In genomic region chr6:99927933-99928555, GRCm38 (mm10) we compare ENCODE assay signal across 16 mouse cellular contexts.
DNase-seq lines count a peak whose midpoint lies in the region; ATAC-seq lines count a peak whose summit lies in the region.
"Had no signal": no experiment of that assay in that cellular context is flagged by ENCODE, and none has a peak within 500 bp of the region (broad histone marks: within the 10 kb centered on the region; RNA-seq: fewer than 3 reads in every experiment).

No protein-coding gene starts in this region.

- 0 out of 2 replicates have a peak overlapping the region, but pooled peaks have one; percentile 2 for H3K4me2 ChIP-seq in heart, embryonic 13.5 days
- H3K4me2 ChIP-seq in kidney, embryonic 15.5 days: no peak overlapping the region
- no peak overlapping the region for H3K4me2 ChIP-seq in forebrain, embryonic 14.5 days (ENCODE audit: low read length)
- H3K4me2 ChIP-seq: midbrain, embryonic 11.5 days had no signal

- H3K4me1 ChIP-seq in heart, embryonic 13.5 days: peaks cover 48% of the 10 kb centered on the region
- H3K4me1 ChIP-seq in kidney, embryonic 15.5 days: peaks cover 18% of the 10 kb centered on the region
- peaks cover 4% of the 10 kb centered on the region for H3K4me1 ChIP-seq in forebrain, embryonic 14.5 days (ENCODE audit: control insufficient read depth, insufficient read depth, low read length)

- DNase-seq in heart, adult 8-10 months (ENCODE audit: low spot score): no peak
- no peak for DNase-seq in kidney, postnatal 25 days
- DNase-seq in heart, postnatal 10 days: peak; percentile 32 to 51
- peak; percentile 43 for DNase-seq in lung, postnatal 25 days (ENCODE audit: low spot score)
- no peak for DNase-seq in forebrain, embryonic 14.5 days (ENCODE audit: low spot score)
- DNase-seq in B cell, adult 2 months: no peak
- DNase-seq: cerebellum, adult 9-10 months; gastrocnemius, postnatal 10 days; kidney, postnatal 10 days; left cerebral cortex, postnatal 4 days; thymus, postnatal 25 days had no signal

- no peaks in the 10 kb centered on the region for H3K36me3 ChIP-seq in heart, embryonic 13.5 days
- no peaks in the 10 kb centered on the region for H3K36me3 ChIP-seq in kidney, embryonic 15.5 days
- H3K36me3 ChIP-seq in forebrain, embryonic 14.5 days (ENCODE audit: control insufficient read depth, insufficient read depth, low read length): no peaks in the 10 kb centered on the region
- H3K36me3 ChIP-seq: forebrain, embryonic 10.5 days had no signal

- no peak overlapping the region for H3K9ac ChIP-seq in heart, embryonic 13.5 days
- H3K9ac ChIP-seq in kidney, embryonic 15.5 days: no peak overlapping the region
- H3K9ac ChIP-seq in forebrain, embryonic 14.5 days (ENCODE audit: low read length): no peak overlapping the region

- ATAC-seq in heart, embryonic 13.5 days (ENCODE audit: extremely low read depth, insufficient number of reproducible peaks, low FRiP score, low TSS enrichment): peak; percentile 51; the same call in 1 of the 2 replicates
- no peak for ATAC-seq in kidney, embryonic 15.5 days (replicated peaks; ENCODE audit: low FRiP score)
- no peak for ATAC-seq in forebrain, embryonic 14.5 days

- H3K4me3 ChIP-seq in heart, embryonic 13.5 days: no peak overlapping the region
- no peak overlapping the region for H3K4me3 ChIP-seq in kidney, embryonic 15.5 days (replicated peaks)
- no peak overlapping the region for H3K4me3 ChIP-seq in forebrain, embryonic 14.5 days (ENCODE audit: low read depth, low read length)
- H3K4me3 ChIP-seq: forebrain, embryonic 10.5 days had no signal

- intact Hi-C loops in heart, postnatal 10 days (cut with DNase I): no loop called here

- no peaks in the 10 kb centered on the region for H3K9me3 ChIP-seq in heart, embryonic 13.5 days
- H3K9me3 ChIP-seq in kidney, embryonic 15.5 days (replicated peaks): no peaks in the 10 kb centered on the region
- H3K9me3 ChIP-seq in forebrain, embryonic 14.5 days (replicated peaks; ENCODE audit: control insufficient read depth, low read length): no peaks in the 10 kb centered on the region
- H3K9me3 ChIP-seq: forebrain, embryonic 10.5 days had no signal

- WGBS in heart, embryonic 13.5 days: 21% methylated on average over 10 of the region's 10 CpGs
- WGBS in kidney, embryonic 15.5 days: 36% methylated on average over 10 of the region's 10 CpGs
- 70% methylated on average over 10 of the region's 10 CpGs for WGBS in forebrain, embryonic 14.5 days

- peak overlapping the region; percentile 71 for H3K27ac ChIP-seq in heart, embryonic 13.5 days (replicated peaks)
- peak overlapping the region; percentile 25; the same call in 1 of the 2 replicates for H3K27ac ChIP-seq in kidney, embryonic 15.5 days
- no peak overlapping the region for H3K27ac ChIP-seq in forebrain, embryonic 14.5 days (ENCODE audit: low read depth, low read length)
- H3K27ac ChIP-seq: forebrain, embryonic 10.5 days; macrophage had no signal

- H3K27me3 ChIP-seq in heart, embryonic 13.5 days (replicated peaks): peaks cover 23% of the 10 kb centered on the region
- H3K27me3 ChIP-seq in kidney, embryonic 15.5 days: peaks cover 67% of the 10 kb centered on the region
- H3K27me3 ChIP-seq in forebrain, embryonic 14.5 days (replicated peaks; ENCODE audit: control insufficient read depth, insufficient read depth, low read length): no peaks in the 10 kb centered on the region

Comparison
In these comparisons a context has a peak if more than half of its experiments do, and no peak if none do; other contexts are left out.
1. DNase-seq: peak in heart, postnatal 10 days (2 of 2) and lung, postnatal 25 days (single experiment); none in heart, adult 8-10 months (single experiment), kidney, postnatal 25 days (0 of 2), forebrain, embryonic 14.5 days (single experiment) and B cell, adult 2 months (0 of 2).